Mouse (Mus musculus) liver, postnatal 0 days (tissue): Measurements from ENCODE around the gene 4930438A08Rik.

Source experiments
- CTCF ChIP-seq: sonication (generic); IDR thresholded peaks from 2 replicates; pipeline ENCODE4 v1.5.1; 2016; ENCODE audit warnings: antibody characterized with exemption, low read depth
- EP300 ChIP-seq: IDR thresholded peaks from 2 replicates; pipeline ENCODE4 v1.6.1; 2016; ENCODE audit warnings: antibody characterized with exemption, low read depth, mild to moderate bottlenecking

- no peak for TF ChIP-seq CTCF
- no peak for TF ChIP-seq EP300
These were observed 56.9 kb downstream of the 4930438A08Rik start for GRCm38 (mm10) chr11:58331546-58331945.
